Mouse (Mus musculus) forebrain, embryonic 10.5 days (tissue): ENCODE results near the gene Ly75. TPM values are rescaled to one million over a fixed set of nuclear protein-coding genes. Genes with fewer than 3 reads are reported as not detected.

Experiments used
- DNase-seq: peaks from one replicate; pipeline ENCODE4 v3.0.0-alpha.2; 2017; ENCODE audit warnings: low spot score; ENCODE audit errors: extremely low spot score
- H3K27ac ChIP-seq: fragments of 300-500 bp; sonication (generic); 2 replicates; pipeline ENCODE4 v1.5.1; 2016; ENCODE audit warnings: mild to moderate bottlenecking
- H3K27me3 ChIP-seq: fragments of 300-500 bp; sonication (generic); 2 replicates; pipeline ENCODE4 v1.6.1; 2016; ENCODE audit warnings: mild to moderate bottlenecking; ENCODE audit not compliant: poor library complexity, severe bottlenecking
- H3K36me3 ChIP-seq: fragments of 300-500 bp; sonication (generic); replicated peaks from 2 replicates; pipeline ENCODE4 v1.6.1; 2016; ENCODE audit warnings: mild to moderate bottlenecking, moderate library complexity
- H3K4me1 ChIP-seq: fragments of 300-500 bp; sonication (generic); 2 replicates; pipeline ENCODE4 v1.6.1; 2016
- H3K4me3 ChIP-seq: fragments of 300-500 bp; sonication (generic); 2 replicates; pipeline ENCODE4 v1.5.1; 2016; ENCODE audit warnings: mild to moderate bottlenecking, moderate library complexity
- H3K9me3 ChIP-seq: fragments of 300-500 bp; sonication (generic); 2 replicates; pipeline ENCODE4 v1.6.1; 2016; ENCODE audit warnings: mild to moderate bottlenecking, moderate library complexity
- WGBS: fragments of 180-500 bp; shearing (Covaris S2); methylation state at CpG from one replicate; pipeline ENCODE4 v1.1.7; 2016; 5-methylcytosine and 5-hydroxymethylcytosine counted together
- polyA plus RNA-seq: library from polyadenylated mRNA; unstranded; fragments of >200 nt; fragmentation: Nextera tagmentation; extraction: Ambion mirVana; gene quantifications from 2 replicates; pipeline ENCODE4 v1.2.1, GENCODE M21; 2016

Gene Ly75
- polyA plus RNA-seq = 3.7 and 3.9 TPM in 2 replicates

- 2% methylated on average over 46 of the region's 46 CpGs for WGBS
- H3K36me3 ChIP-seq = no peaks in the 10 kb centered on the region
- peak within 1 kb of the TSS; percentile 65 for H3K4me3 ChIP-seq
- peak within 1 kb of the TSS; percentile 82 for H3K27ac ChIP-seq
- peaks cover 16% of the 10 kb centered on the region for H3K4me1 ChIP-seq
- H3K27me3 ChIP-seq = peaks cover 47% of the 10 kb centered on the region
- DNase-seq = peak; percentile 87
- H3K9me3 ChIP-seq = no peaks in the 10 kb centered on the region
Observed at GRCm38 (mm10) chr2:60382858-60383669, at the start of gene Ly75. Gene Ly75, minus strand, starts transcription at chr2:60383303.

DNA sequence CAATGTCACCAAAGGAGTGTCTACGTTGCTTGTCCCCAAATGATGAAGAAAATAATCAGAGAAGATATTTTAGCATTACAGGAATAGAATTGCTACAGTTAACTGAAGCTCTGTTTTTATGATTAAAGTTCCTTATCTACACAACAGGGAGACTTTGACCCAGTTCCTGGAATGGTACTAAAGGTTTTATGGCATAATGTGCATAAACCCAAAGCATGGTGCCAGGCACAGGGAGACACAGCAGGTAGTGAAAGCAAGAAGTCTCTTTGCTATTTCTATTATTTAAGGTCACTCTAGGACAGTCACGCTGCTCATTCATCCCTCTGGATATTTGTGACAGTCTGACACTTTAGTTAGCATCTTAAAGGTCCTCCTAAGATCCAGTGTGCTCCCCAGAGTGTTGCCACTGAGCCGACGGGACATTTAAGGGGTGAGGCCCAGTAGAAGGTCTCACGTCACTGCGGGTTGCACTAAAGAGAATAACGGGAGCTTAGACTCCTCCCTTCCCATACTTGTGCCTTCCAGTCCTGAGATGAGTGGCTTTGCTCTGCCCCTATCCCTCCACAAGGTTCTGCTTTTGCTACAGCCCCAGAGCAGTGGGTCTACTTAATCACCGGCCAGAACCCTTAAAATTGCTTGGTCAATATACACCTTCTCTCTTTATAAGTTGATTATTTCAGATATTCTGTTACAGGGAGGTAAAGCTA lies 47.4 kb upstream of the Ly75 start:
- H3K27me3 ChIP-seq = no peaks in the 10 kb centered on the region; the same call in 1 of the 2 replicates
- no peak for DNase-seq
- H3K36me3 ChIP-seq = no peaks in the 10 kb centered on the region
- 86% methylated on average over 8 of the region's 8 CpGs for WGBS
- no peak overlapping the region for H3K27ac ChIP-seq
- no peaks in the 10 kb centered on the region for H3K9me3 ChIP-seq
- H3K4me3 ChIP-seq = no peak overlapping the region
- no peaks in the 10 kb centered on the region for H3K4me1 ChIP-seq

- H3K36me3 ChIP-seq = no peaks in the 10 kb centered on the region
- peaks cover 12% of the 10 kb centered on the region for H3K4me1 ChIP-seq
- no peaks in the 10 kb centered on the region for H3K9me3 ChIP-seq
- 12% methylated on average over 6 of the region's 6 CpGs for WGBS
- no peaks in the 10 kb centered on the region for H3K27me3 ChIP-seq
- H3K27ac ChIP-seq = no peak overlapping the region
- peak; percentile 73 for DNase-seq
- H3K4me3 ChIP-seq = no peak overlapping the region
Observed at GRCm38 (mm10) chr2:60418075-60418474, 35.0 kb upstream of the Ly75 start.

GRCm38 (mm10) chr2:60414334-60414733 lies 31.2 kb upstream of the Ly75 start:
- Histone ChIP-seq H3K36me3 (no peaks in the 10 kb centered on the region), H3K27me3 (no peaks in the 10 kb centered on the region), H3K27ac (no peak overlapping the region), H3K4me1 (peaks cover 7% of the 10 kb centered on the region), H3K4me3 (no peak overlapping the region), H3K9me3 (no peaks in the 10 kb centered on the region)
- DNase-seq = no peak
- WGBS = 58% methylated on average over 8 of the region's 8 CpGs

GRCm38 (mm10) chr2:60413006-60413650 lies 30.0 kb upstream of the Ly75 start:
- Histone ChIP-seq H3K27ac (no peak overlapping the region), H3K4me1 (peaks cover 13% of the 10 kb centered on the region), H3K4me3 (no peak overlapping the region), H3K27me3 (no peaks in the 10 kb centered on the region), H3K9me3 (no peaks in the 10 kb centered on the region), H3K36me3 (no peaks in the 10 kb centered on the region)
- DNase-seq = no peak
- whole genome bisulfite sequencing = 91% methylated on average over 18 of the region's 18 CpGs

GRCm38 (mm10) chr2:60411181-60411580 lies 28.1 kb upstream of the Ly75 start:
- DNase-seq = no peak
- Histone ChIP-seq H3K4me3 (no peak overlapping the region), H3K4me1 (peaks cover 13% of the 10 kb centered on the region), H3K36me3 (no peaks in the 10 kb centered on the region), H3K27me3 (no peaks in the 10 kb centered on the region), H3K27ac (no peak overlapping the region), H3K9me3 (no peaks in the 10 kb centered on the region)
- WGBS = 84% methylated on average over 7 of the region's 7 CpGs

DNA sequence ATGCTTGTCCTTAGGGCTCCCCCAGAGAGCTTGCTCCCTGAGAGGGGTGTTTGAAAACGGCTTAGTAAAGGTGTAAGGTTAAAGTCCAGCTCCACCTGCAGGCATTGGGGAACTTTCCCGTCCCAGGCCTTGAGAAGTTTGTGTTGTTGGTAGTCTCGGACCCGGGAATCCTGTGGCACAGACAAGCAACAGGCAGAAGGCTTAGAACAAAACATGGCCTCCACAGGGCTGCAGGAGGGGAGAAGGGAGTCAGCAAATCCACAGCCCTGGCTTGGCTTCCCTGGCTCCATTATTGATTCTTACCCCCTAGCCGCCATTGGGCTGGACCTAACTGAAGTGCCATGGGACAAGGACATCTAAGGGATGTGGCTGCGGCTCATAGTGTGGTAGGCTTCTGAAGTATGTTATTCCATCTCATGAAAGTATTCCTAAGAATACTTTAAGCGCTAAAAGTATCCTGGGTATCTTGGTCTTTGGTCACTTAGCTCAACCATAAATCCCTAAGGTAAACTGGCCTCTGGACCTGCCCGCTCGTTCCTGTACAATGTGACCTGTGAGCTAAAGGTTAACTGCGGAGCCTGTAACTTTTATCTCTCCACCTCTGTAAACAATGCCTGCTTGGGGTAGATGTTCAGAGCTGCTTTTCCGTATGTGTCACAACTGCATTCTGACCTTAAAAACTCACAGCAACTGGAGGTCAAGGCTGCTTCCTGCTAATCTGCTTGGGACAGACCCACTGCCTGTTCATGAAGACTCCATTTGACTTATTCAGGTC lies 27.1 kb upstream of the Ly75 start:
- no peaks in the 10 kb centered on the region for H3K9me3 ChIP-seq
- no peaks in the 10 kb centered on the region for H3K36me3 ChIP-seq
- H3K27ac ChIP-seq = no peak overlapping the region
- no peaks in the 10 kb centered on the region for H3K27me3 ChIP-seq
- WGBS = 83% methylated on average over 11 of the region's 11 CpGs
- no peak overlapping the region for H3K4me3 ChIP-seq
- H3K4me1 ChIP-seq = peaks cover 13% of the 10 kb centered on the region
- DNase-seq = no peak

- H3K4me1 ChIP-seq = peaks cover 7% of the 10 kb centered on the region
- H3K4me3 ChIP-seq = no peak overlapping the region
- 63% methylated on average over 6 of the region's 6 CpGs for WGBS
- no peaks in the 10 kb centered on the region for H3K9me3 ChIP-seq
- no peaks in the 10 kb centered on the region for H3K36me3 ChIP-seq
- no peak for DNase-seq
- H3K27me3 ChIP-seq = no peaks in the 10 kb centered on the region
- 0 out of 2 replicates have a peak overlapping the region, but pooled peaks have one; percentile 37 for H3K27ac ChIP-seq
Observed at GRCm38 (mm10) chr2:60409194-60409593, 26.1 kb upstream of the Ly75 start.

- Histone ChIP-seq H3K4me1 (peaks cover 7% of the 10 kb centered on the region), H3K27me3 (no peaks in the 10 kb centered on the region), H3K4me3 (no peak overlapping the region), H3K27ac (no peak overlapping the region), H3K36me3 (no peaks in the 10 kb centered on the region), H3K9me3 (no peaks in the 10 kb centered on the region)
- WGBS = 88% methylated on average over 2 of the region's 2 CpGs
- DNase-seq = no peak
Observed at GRCm38 (mm10) chr2:60407387-60407786, 24.3 kb upstream of the Ly75 start.

- no peaks in the 10 kb centered on the region for H3K9me3 ChIP-seq
- no peak overlapping the region for H3K4me3 ChIP-seq
- no peak overlapping the region for H3K27ac ChIP-seq
- WGBS = 90% methylated on average over 5 of the region's 5 CpGs
- H3K27me3 ChIP-seq = no peaks in the 10 kb centered on the region
- peaks cover 7% of the 10 kb centered on the region for H3K4me1 ChIP-seq
- DNase-seq = no peak
- H3K36me3 ChIP-seq = no peaks in the 10 kb centered on the region
Observed at GRCm38 (mm10) chr2:60405431-60405830, 22.3 kb upstream of the Ly75 start.

DNA sequence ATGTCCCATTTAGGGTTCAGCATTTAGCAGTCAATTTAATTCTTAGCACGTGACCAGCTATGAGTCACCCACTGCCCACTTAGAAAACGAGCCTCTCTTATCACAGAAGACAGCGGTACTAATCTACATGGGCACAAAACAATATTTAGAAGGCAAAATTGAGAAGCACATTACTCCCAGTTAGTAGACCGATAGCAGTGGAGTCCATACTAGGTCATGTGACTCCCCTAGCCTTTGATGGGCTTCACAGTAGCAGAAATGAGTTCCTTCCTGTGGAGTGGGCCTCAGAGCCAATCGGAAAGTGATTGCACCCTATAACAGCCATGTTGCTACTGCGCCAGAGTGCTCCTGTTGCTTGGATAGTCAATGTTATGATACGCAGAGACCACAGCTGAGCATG lies 21.7 kb upstream of the Ly75 start:
- H3K27me3 ChIP-seq = no peaks in the 10 kb centered on the region
- no peak overlapping the region for H3K27ac ChIP-seq
- WGBS = 96% methylated on average over 7 of the region's 7 CpGs
- no peaks in the 10 kb centered on the region for H3K9me3 ChIP-seq
- peaks cover 7% of the 10 kb centered on the region for H3K4me1 ChIP-seq
- no peaks in the 10 kb centered on the region for H3K36me3 ChIP-seq
- H3K4me3 ChIP-seq = no peak overlapping the region
- no peak for DNase-seq

GRCm38 (mm10) chr2:60401694-60402093 lies 18.6 kb upstream of the Ly75 start:
- no peak for DNase-seq
- Histone ChIP-seq H3K9me3 (0 out of 2 replicates have a peak, but pooled peaks cover 5% of the 10 kb centered on the region), H3K27me3 (no peaks in the 10 kb centered on the region), H3K4me3 (no peak overlapping the region), H3K36me3 (no peaks in the 10 kb centered on the region), H3K27ac (no peak overlapping the region), H3K4me1 (no peaks in the 10 kb centered on the region)
- WGBS = 84% methylated on average over 5 of the region's 5 CpGs
